ENCODE assay signal across 16 mouse cellular contexts in the genomic region with DNA sequence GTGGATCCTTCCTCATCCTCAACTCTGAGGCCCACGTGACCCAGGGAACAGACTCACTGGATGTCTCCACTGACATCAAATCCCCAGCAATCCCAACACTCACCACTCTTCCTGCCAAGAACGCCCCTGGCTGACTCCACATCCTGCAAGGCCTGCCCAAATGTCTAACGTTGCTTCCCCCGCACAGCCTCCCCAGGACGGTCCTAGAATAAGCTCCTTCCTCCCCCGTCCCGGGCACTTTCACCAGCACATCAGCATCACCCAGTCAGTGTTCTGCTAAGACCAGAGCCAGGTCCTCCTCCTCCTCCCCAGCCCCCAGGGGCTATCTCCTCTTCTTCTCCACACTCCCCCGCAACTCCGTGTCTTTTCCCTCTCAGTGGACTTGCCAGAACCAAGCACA.
DNase-seq lines count a peak whose midpoint lies in the region; ATAC-seq lines count a peak whose summit lies in the region.
"Had no signal": no experiment of that assay in that cellular context is flagged by ENCODE, and none has a peak within 500 bp of the region (broad histone marks: within the 10 kb centered on the region; RNA-seq: fewer than 3 reads in every experiment).

No protein-coding gene starts in this region.

- H3K9ac ChIP-seq in forebrain, embryonic 16.5 days (replicated peaks; ENCODE audit: low read depth, low read length), result no peak overlapping the region
- 0 out of 2 replicates have a peak overlapping the region, but pooled peaks have one; percentile 6 for H3K9ac ChIP-seq in limb, embryonic 13.5 days
- no peak overlapping the region for H3K9ac ChIP-seq in heart, embryonic 16.5 days (ENCODE audit: low read length)
- H3K9ac ChIP-seq: embryonic facial prominence, embryonic 12.5 days; liver, embryonic 12.5 days had no signal

- H3K36me3 ChIP-seq in forebrain, embryonic 10.5 days (replicated peaks), result no peaks in the 10 kb centered on the region
- no peaks in the 10 kb centered on the region for H3K36me3 ChIP-seq in forebrain, embryonic 16.5 days (ENCODE audit: control insufficient read depth, insufficient read depth)
- H3K36me3 ChIP-seq in limb, embryonic 13.5 days, result no peaks in the 10 kb centered on the region
- no peaks in the 10 kb centered on the region for H3K36me3 ChIP-seq in limb, embryonic 10.5 days
- no peaks in the 10 kb centered on the region for H3K36me3 ChIP-seq in heart, embryonic 16.5 days (ENCODE audit: control insufficient read depth, insufficient read depth)
- H3K36me3 ChIP-seq: embryonic facial prominence, embryonic 12.5 days; G1E; liver, embryonic 12.5 days had no signal

- no peaks in the 10 kb centered on the region for H3K27me3 ChIP-seq in forebrain, embryonic 10.5 days (ENCODE audit: poor library complexity, severe bottlenecking)
- no peaks in the 10 kb centered on the region for H3K27me3 ChIP-seq in forebrain, embryonic 16.5 days (replicated peaks; ENCODE audit: control insufficient read depth, insufficient read depth, low read length)
- H3K27me3 ChIP-seq in limb, embryonic 13.5 days, result no peaks in the 10 kb centered on the region
- H3K27me3 ChIP-seq in limb, embryonic 10.5 days (ENCODE audit: low read depth, poor library complexity, severe bottlenecking), result no peaks in the 10 kb centered on the region
- no peaks in the 10 kb centered on the region for H3K27me3 ChIP-seq in heart, embryonic 16.5 days (ENCODE audit: control insufficient read depth, insufficient read depth, low read length)
- H3K27me3 ChIP-seq: embryonic facial prominence, embryonic 12.5 days had no signal

- H3K4me3 ChIP-seq in forebrain, embryonic 10.5 days, result no peak overlapping the region
- no peak overlapping the region for H3K4me3 ChIP-seq in forebrain, embryonic 16.5 days (replicated peaks; ENCODE audit: low read length)
- H3K4me3 ChIP-seq in limb, embryonic 13.5 days, result no peak overlapping the region
- H3K4me3 ChIP-seq in limb, embryonic 10.5 days, result no peak overlapping the region
- H3K4me3 ChIP-seq in heart, embryonic 16.5 days (ENCODE audit: low read length), result no peak overlapping the region
- H3K4me3 ChIP-seq: embryonic facial prominence, embryonic 12.5 days; left cerebral cortex, adult 2 months; liver, embryonic 12.5 days had no signal

- ATAC-seq in forebrain, embryonic 16.5 days, result no peak
- no peak for ATAC-seq in limb, embryonic 13.5 days (ENCODE audit: low FRiP score, low read depth)
- peak; percentile 59; the same call in 1 of the 2 replicates for ATAC-seq in heart, embryonic 16.5 days (replicated peaks; ENCODE audit: extremely low read depth, insufficient read depth, low FRiP score)
- ATAC-seq: activated CD4-positive, CD25-positive, alpha-beta regulatory T cell, adult 4 months; forebrain, embryonic 14.5 days; liver, embryonic 12.5 days had no signal

- H3K27ac ChIP-seq in forebrain, embryonic 10.5 days, result 0 out of 2 replicates have a peak overlapping the region, but pooled peaks have one; percentile 4
- H3K27ac ChIP-seq in forebrain, embryonic 16.5 days (ENCODE audit: low read length), result no peak overlapping the region
- H3K27ac ChIP-seq in limb, embryonic 13.5 days, result no peak overlapping the region
- no peak overlapping the region; the same call in 1 of the 2 replicates for H3K27ac ChIP-seq in limb, embryonic 10.5 days
- H3K27ac ChIP-seq in heart, embryonic 16.5 days (ENCODE audit: low read length), result no peak overlapping the region
- H3K27ac ChIP-seq: embryonic facial prominence, embryonic 12.5 days; left cerebral cortex, adult 2 months; liver, embryonic 12.5 days had no signal

- DNase-seq in forebrain, embryonic 10.5 days (ENCODE audit: extremely low spot score, low spot score), result no peak
- no peak for DNase-seq in limb, embryonic 10.5 days (ENCODE audit: low spot score)
- DNase-seq in lung, postnatal 4 days, result peak; percentile 42 to 58
- DNase-seq in retina, embryonic 14.5 days (ENCODE audit: low spot score), result no peak
- DNase-seq in right cerebral cortex, adult 18-20 months, result no peak
- DNase-seq: cerebellum, adult 9-10 months; midbrain, embryonic 14.5 days had no signal

- H3K4me1 ChIP-seq in forebrain, embryonic 10.5 days, result peaks cover 13% of the 10 kb centered on the region
- H3K4me1 ChIP-seq in forebrain, embryonic 16.5 days (replicated peaks; ENCODE audit: control insufficient read depth, insufficient read depth, low read length), result no peaks in the 10 kb centered on the region
- H3K4me1 ChIP-seq in limb, embryonic 13.5 days, result peaks cover 35% of the 10 kb centered on the region
- H3K4me1 ChIP-seq in limb, embryonic 10.5 days, result peaks cover 29% of the 10 kb centered on the region
- H3K4me1 ChIP-seq in heart, embryonic 16.5 days (ENCODE audit: control insufficient read depth, insufficient read depth, low read length), result peaks cover 20% of the 10 kb centered on the region
- H3K4me1 ChIP-seq: liver, embryonic 12.5 days had no signal

- no peak overlapping the region for H3K4me2 ChIP-seq in forebrain, embryonic 16.5 days (ENCODE audit: low read length)
- no peak overlapping the region for H3K4me2 ChIP-seq in limb, embryonic 13.5 days (replicated peaks)
- H3K4me2 ChIP-seq in heart, embryonic 16.5 days (ENCODE audit: low read depth, low read length), result no peak overlapping the region
- H3K4me2 ChIP-seq: liver, embryonic 12.5 days had no signal

- no peaks in the 10 kb centered on the region for H3K9me3 ChIP-seq in forebrain, embryonic 10.5 days
- no peaks in the 10 kb centered on the region for H3K9me3 ChIP-seq in forebrain, embryonic 16.5 days (ENCODE audit: control insufficient read depth, low read length)
- no peaks in the 10 kb centered on the region for H3K9me3 ChIP-seq in limb, embryonic 13.5 days
- no peaks in the 10 kb centered on the region for H3K9me3 ChIP-seq in limb, embryonic 10.5 days (replicated peaks)
- H3K9me3 ChIP-seq in heart, embryonic 16.5 days (replicated peaks; ENCODE audit: control insufficient read depth, low read length), result no peaks in the 10 kb centered on the region
- H3K9me3 ChIP-seq: embryonic facial prominence, embryonic 12.5 days; G1E; liver, embryonic 12.5 days had no signal

- 87% methylated on average over 9 of the region's 9 CpGs for WGBS in forebrain, embryonic 10.5 days
- WGBS in forebrain, embryonic 16.5 days, result 87% methylated on average over 9 of the region's 9 CpGs
- 69% methylated on average over 9 of the region's 9 CpGs for WGBS in limb, embryonic 13.5 days
- 83% methylated on average over 9 of the region's 9 CpGs for WGBS in limb, embryonic 10.5 days
- WGBS in heart, embryonic 16.5 days, result 60% methylated on average over 9 of the region's 9 CpGs

Comparison
In these comparisons a context has a peak if more than half of its experiments do, and no peak if none do; other contexts are left out.
1. DNase-seq: peak in lung, postnatal 4 days (2 of 2); none in forebrain, embryonic 10.5 days (single experiment), limb, embryonic 10.5 days (single experiment), retina, embryonic 14.5 days (single experiment) and right cerebral cortex, adult 18-20 months (single experiment).